Mouse (Mus musculus) liver, postnatal 0 days (tissue): ENCODE results near the gene Aplp1.
A peak's percentile ranks its signal among the peaks of the same experiment; 100 is the strongest.

Source experiments
- CTCF ChIP-seq: sonication (generic); IDR thresholded peaks from 2 replicates; pipeline ENCODE4 v1.5.1; 2016; ENCODE audit warnings: antibody characterized with exemption, low read depth
- EP300 ChIP-seq: IDR thresholded peaks from 2 replicates; pipeline ENCODE4 v1.6.1; 2016; ENCODE audit warnings: antibody characterized with exemption, low read depth, mild to moderate bottlenecking

- peak; percentile 82 for TF ChIP-seq CTCF
- TF ChIP-seq EP300 = no peak
Measured at GRCm38 (mm10) chr7:30490251-30490956, 45.1 kb upstream of the Aplp1 start.
